Mouse (Mus musculus) brain, adult 2 months (tissue): ENCODE results near the gene Sla2.
A peak's percentile ranks its signal among the peaks of the same experiment; 100 is the strongest.
"Not testable (repeated sequence)": the region's sequence is repeated elsewhere in the genome, so short reads cannot be mapped to it uniquely, and the experiment has no call there.

Experiments
- DNase-seq: peaks from one replicate; pipeline ENCODE4 v3.0.0; 2011; ENCODE audit warnings: low read depth, low spot score

The Sla2 gene

DNA sequence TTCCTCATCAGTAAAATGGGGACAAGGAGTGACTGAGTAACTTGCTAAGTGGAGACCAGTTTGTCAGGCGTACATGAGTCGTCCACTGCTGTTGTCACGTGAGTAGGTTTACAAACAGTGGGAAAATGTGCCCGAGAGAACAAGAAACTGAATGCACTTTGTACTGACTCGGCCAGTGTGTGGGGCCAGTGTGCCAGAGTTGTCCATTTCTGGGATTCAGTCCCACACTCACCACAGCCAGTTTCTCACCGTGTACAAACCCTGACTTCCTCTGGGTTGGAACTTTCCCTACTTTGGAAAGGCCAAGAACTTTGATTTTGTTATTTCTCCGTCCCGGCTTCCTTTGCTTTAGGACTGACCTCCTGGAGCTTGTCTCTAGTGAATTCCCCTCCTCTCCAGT lies 18.0 kb downstream of the Sla2 start:
- peak; percentile 49 for DNase-seq

DNA sequence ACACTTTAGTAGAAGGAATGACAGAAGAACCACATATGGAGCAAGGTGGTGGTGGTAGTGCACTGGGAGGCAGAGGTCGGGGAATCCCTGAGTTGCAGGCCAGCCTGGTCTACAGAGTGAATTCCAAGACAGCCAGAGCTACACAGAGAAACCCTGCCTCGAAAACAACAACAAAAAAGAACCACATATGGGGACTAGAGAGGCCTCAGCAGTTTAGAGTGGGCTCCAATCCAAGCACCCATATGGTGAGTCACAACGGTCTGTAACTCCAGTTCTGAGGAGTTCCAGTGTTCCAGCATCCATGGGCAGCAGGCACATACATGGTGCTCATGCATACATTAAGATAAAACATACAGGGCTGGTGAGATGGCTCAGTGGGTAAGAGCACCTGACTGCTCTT lies 22.5 kb downstream of the Sla2 start:
- DNase-seq: peak; percentile 55

GRCm38 (mm10) chr2:156863487-156864160 lies 23.4 kb downstream of the Sla2 start:
- DNase-seq: peak; percentile 18

DNA sequence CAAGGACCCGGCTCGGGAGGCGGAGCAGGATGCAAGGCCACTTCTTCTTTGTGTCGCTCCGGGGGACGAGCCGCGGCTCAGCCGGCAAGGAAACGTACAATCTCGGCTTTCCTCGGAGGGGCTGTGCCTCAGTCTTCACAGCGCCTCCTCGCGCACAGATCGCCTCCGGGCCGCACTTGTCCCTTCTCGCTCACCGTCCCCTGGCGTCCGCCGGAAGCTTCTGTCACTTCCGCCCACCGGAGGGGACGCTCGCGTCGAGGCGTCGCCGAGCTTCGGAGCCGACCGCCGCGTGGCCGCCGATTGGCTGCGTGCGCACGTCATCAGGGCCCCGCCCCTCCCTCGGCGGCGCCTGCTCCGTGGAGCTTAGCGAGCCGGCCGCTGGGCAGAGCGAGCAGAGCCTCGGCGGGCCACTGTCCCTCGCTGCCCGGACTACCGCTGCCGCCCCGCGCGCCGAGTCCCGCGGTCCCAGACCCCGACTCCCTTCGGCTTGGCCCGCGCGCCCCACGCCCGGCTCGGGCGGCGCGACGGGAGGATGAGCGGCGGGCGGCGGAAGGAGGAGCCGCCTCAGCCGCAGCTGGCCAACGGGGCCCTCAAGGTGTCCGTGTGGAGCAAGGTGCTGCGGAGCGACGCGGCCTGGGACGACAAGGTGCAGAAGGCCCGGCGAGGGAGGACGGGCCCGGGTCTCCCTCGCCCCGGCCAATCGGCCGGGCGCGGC lies 24.1 kb downstream of the Sla2 start, which contains the start of gene Rab5if:
Gene Rab5if (plus strand): TSS at position 357 of the 715 bp plus-strand sequence.
- DNase-seq: peak; percentile 99

- DNase-seq: peak; percentile 32
These were observed 24.8 kb downstream of the Sla2 start for GRCm38 (mm10) chr2:156862041-156862717.

- no peak for DNase-seq
These were observed 28.3 kb downstream of the Sla2 start for GRCm38 (mm10) chr2:156858671-156859070.

GRCm38 (mm10) chr2:156857835-156858234 lies 29.2 kb downstream of the Sla2 start, which contains the start of gene 4930518I15Rik:
TSS of gene 4930518I15Rik (minus strand) at chr2:156857946.
- DNase-seq: no peak

DNA sequence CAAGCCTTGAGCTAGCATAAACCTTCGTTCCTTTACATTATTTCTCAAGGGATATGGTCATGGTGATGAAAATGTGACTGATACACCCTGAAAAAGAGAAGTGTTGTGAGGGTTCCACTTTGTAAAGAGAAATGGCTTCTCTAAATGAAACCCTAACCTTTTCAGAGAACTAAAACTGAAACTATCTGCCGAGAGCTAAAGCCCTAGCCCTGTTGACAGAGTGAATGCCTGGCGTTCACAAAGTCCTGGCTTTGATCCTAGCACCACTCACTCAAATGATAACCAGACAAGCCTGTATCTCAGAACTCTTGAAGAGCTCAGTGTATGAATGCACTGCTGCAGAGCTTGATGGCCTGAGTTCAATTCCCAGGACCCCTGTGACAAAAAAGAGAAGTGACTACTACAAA lies 29.6 kb downstream of the Sla2 start:
- DNase-seq: no peak

- DNase-seq: no peak
These were observed 30.7 kb downstream of the Sla2 start for GRCm38 (mm10) chr2:156856311-156856710.

DNA sequence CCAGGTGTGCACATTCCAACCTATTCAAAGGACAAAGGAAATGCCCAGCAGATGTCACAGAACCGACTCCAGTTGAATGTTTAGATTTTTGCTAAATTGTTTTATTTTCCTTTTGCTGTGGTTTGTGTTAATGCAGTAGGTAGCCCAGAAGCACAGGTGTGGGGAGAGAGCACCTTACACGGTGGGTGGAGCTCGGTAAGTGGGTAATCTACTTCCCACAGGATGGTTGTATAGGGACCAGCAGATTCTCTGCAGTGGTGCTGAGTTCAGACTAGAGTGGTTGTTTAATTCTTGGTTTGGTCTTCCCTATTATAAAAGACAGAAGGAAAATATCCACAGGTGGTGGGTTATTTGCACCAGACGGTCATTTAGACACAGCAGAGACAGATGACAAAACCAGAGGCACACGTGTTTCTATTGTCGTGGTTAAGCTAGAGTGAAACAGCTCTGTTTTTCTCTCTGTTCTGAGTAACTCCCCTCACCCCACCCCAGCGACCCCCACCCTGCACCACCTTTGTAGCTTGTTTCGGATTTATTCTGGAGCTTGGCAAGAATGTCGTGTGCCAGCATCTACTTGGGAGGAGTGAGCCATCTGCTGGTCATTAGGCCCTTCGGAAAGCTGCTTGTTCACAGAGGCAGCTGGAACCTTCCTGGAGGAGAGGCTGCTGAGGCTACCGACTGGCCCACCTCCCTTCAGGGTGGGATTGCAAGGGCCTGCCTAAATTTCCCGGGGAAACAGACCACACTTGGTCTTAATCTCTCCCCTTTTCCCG lies 32.8 kb downstream of the Sla2 start:
- peak; percentile 88 for DNase-seq

DNA sequence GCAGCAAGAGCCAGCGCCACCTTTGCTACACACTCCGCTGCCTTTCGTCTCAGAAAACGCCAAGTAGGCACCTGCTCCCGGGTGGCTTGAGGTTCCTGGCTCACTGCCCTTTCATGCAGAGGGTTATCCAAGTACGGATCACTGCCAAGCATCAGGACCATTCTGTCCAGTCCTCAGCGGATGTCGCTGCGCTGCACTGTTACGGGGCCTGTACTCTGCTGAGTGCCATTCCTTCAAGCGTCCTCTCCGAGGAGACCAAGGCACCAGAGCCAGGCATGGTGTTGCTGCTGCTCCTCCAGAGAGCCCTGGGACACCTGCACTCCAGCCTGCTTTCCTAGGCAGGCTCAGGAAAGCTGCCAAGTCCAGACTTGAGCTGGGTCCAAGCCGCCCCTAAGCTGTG lies 33.4 kb downstream of the Sla2 start:
- not testable (repeated sequence) for DNase-seq

DNA sequence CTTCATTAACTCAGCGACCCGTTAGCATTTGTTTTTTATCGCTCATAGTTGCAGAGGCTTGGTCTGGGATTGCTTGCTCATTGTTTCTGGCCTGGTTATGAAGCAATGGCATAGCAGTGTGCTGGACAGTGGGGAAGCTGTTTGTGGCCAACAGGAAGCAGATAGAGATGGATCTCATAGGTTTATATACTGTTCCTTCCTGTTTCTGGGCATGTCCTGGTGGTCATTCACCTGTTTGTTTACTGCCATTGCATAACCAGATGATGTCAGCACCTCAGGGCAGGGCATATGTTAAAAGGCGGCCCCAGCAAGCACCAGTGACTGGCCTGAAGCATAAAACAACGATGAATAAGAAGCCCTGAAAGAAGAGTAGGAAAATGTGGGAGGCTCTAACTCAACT lies 36.5 kb downstream of the Sla2 start:
- no peak for DNase-seq

GRCm38 (mm10) chr2:156848526-156849182 lies 38.3 kb downstream of the Sla2 start:
- peak; percentile 38 for DNase-seq

GRCm38 (mm10) chr2:156847653-156848052 lies 39.3 kb downstream of the Sla2 start:
- no peak for DNase-seq

- DNase-seq: no peak
These were observed 42.3 kb downstream of the Sla2 start for GRCm38 (mm10) chr2:156844715-156845114.

DNA sequence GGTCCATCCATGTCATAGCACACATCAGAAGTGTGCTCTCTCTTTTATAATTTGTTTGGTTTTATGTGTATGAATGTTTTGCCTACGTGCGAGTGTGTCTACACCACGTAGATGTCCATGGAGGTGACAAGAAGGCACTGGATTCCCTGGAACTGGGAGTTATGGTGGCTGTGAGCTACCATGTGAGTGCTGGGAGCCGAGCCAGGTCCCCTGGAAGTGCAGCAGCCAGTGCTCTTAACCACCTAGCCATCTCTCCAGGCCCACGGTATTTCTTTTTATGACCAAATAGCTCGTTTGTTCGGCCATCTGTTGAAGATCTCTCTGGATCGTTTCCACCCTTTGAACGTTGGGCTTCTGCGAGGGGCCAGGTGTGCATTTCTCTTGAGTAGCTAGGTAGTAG lies 43.7 kb downstream of the Sla2 start:
- DNase-seq: no peak

GRCm38 (mm10) chr2:156842711-156843110 lies 44.3 kb downstream of the Sla2 start:
- no peak for DNase-seq

DNA sequence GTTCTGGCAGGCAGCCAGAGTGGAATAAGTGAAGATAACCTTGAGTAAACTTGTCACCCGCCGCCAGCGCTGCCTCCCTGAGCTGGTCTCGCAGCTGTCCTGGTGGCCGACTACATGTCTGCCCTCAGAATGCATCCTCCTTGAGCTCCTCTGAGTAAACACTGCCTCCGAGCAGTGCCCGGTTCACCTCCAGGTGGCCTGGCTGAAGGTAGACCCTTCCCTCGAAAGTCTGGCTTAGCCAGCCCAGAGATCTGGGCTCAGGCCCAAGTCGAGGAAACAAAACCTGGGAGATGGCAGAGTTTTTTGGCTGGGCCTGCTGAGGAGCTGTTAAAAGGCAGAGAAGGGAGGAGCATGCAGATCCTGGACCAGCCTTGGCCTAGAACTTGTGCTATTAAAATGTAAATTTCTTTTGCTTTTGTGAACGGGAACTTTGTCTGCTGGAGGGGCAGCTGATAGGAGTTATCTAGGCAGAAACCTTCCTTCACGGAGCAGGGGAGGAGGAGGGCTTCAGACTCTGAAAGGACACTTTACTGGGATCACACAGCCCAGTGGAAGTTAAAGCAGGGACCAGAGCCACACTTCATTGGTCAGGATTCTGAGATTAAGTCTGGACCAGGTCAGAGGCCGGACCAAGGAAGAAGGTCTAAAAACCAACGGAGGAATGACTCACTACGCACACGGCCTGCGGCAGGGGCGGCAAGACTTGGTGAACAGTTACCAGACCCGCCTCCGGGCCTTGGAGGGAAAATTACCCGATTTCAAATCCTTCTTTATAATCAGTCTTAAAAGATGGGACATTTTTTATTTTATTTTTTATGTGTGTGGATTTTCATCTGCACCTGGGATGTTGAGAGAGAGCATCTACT lies 44.9 kb downstream of the Sla2 start:
- peak; percentile 63 for DNase-seq

- peak; percentile 56 for DNase-seq
These were observed 45.8 kb downstream of the Sla2 start for GRCm38 (mm10) chr2:156841028-156841840.
